Mouse (Mus musculus) erythroblast, embryonic 14.5 days (primary cell): ENCODE data around the gene Igsf6.

ENCODE experiments used
- GATA1 ChIP-seq: IDR thresholded peaks from 2 replicates; pipeline ENCODE4 v1.6.1; 2012; ENCODE audit warnings: low read length, inconsistent platforms, mixed read lengths
- TAL1 ChIP-seq: IDR thresholded peaks from 3 replicates; pipeline ENCODE4 v1.6.1; 2012; ENCODE audit warnings: low read length, inconsistent platforms, mixed read lengths

- TF ChIP-seq GATA1 (no peak), TAL1 (no peak)
Observed at GRCm38 (mm10) chr7:121081816-121082215, 7.4 kb upstream of the Igsf6 start.
